Mouse (Mus musculus): ENCODE measurements around the gene Rrp7a. TPM values are rescaled to one million over a fixed set of nuclear protein-coding genes. Genes with fewer than 3 reads are reported as not detected.
A peak's percentile ranks its signal among the peaks of the same experiment; 100 is the strongest.

Rrp7a gene
- 71.2 and 79.7 TPM in 2 replicates for polyA plus RNA-seq (2014; fragmentation: Nextera tagmentation; extraction: Ambion mirVana)

DNA sequence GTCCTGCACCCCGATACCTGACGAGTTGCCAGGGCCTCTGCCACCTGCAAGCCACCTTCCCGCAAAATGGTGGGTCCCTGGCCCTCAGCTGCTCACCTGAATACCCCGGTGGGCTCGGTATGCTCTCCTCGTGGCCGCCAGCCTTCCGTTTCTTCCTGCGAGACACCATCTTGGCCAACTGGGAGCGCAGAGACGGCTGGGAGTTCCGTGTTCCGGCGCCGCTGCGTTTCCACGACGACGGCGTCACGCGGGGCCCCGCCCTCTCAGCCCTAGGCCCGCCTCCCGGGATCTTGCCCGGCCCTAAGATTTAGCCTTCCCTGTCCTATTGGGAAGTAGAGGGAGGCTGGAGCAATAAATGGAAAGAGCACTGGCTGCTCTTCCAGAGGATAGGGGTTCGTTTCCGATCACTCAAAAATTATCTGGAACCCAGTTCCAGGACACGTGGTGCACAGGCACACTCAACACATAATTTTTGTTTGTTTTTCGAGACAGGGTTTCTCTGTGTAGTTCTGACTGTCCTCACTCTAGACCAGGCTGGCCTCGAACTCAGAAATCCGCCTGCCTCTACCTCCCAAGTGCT is at the start of gene Rrp7a:
Rrp7a (minus strand) TSS at position 236 of the 580 bp plus-strand sequence.
- peak within 1 kb of the TSS; percentile 81 for H3K4me3 ChIP-seq (ENCODE audit: low read depth, low read length)
- H3K4me2 ChIP-seq (ENCODE audit: low read depth, low read length, severe bottlenecking) = peak within 1 kb of the TSS; percentile 84
- no peaks in the 10 kb centered on the region for H3K27me3 ChIP-seq (ENCODE audit: control insufficient read depth, insufficient read depth, low read length)
- peak; percentile 92 for ATAC-seq (replicated peaks; ENCODE audit: low FRiP score)
- H3K4me1 ChIP-seq (replicated peaks; ENCODE audit: control insufficient read depth, insufficient read depth, low read length) = peaks cover 6% of the 10 kb centered on the region; the same call in 1 of the 2 replicates
- WGBS = 9% methylated on average over 32 of the region's 32 CpGs
- no peaks in the 10 kb centered on the region for H3K9me3 ChIP-seq (ENCODE audit: control insufficient read depth, low read length)
- peak within 1 kb of the TSS; percentile 74 for H3K9ac ChIP-seq (ENCODE audit: low read length)
- H3K36me3 ChIP-seq (ENCODE audit: control insufficient read depth, insufficient read depth, low read length) = peaks cover 13% of the 10 kb centered on the region
- DNase-seq (ENCODE audit: low spot score) = peak; percentile 95
- peak within 1 kb of the TSS; percentile 53 for H3K27ac ChIP-seq (ENCODE audit: low read depth, low read length)

GRCm38 (mm10) chr15:83171712-83172481 is 49.3 kb upstream of the Rrp7a start:
- H3K4me3 ChIP-seq (ENCODE audit: low read depth, low read length) = peak overlapping the region; percentile 86
- H3K4me1 ChIP-seq (replicated peaks; ENCODE audit: control insufficient read depth, insufficient read depth, low read length) = peaks cover 8% of the 10 kb centered on the region; the same call in 1 of the 2 replicates
- no peaks in the 10 kb centered on the region for H3K36me3 ChIP-seq (ENCODE audit: control insufficient read depth, insufficient read depth, low read length)
- no peaks in the 10 kb centered on the region for H3K9me3 ChIP-seq (ENCODE audit: control insufficient read depth, low read length)
- peak overlapping the region; percentile 79 for H3K9ac ChIP-seq (ENCODE audit: low read length)
- DNase-seq (ENCODE audit: low spot score) = peak; percentile 98
- ATAC-seq (replicated peaks; ENCODE audit: low FRiP score) = peak; percentile 96
- WGBS = 1% methylated on average over 67 of the region's 67 CpGs
- H3K4me2 ChIP-seq (ENCODE audit: low read depth, low read length, severe bottlenecking) = peak overlapping the region; percentile 92
- H3K27me3 ChIP-seq (ENCODE audit: control insufficient read depth, insufficient read depth, low read length) = no peaks in the 10 kb centered on the region
- H3K27ac ChIP-seq (ENCODE audit: low read depth, low read length) = peak overlapping the region; percentile 70

DNA sequence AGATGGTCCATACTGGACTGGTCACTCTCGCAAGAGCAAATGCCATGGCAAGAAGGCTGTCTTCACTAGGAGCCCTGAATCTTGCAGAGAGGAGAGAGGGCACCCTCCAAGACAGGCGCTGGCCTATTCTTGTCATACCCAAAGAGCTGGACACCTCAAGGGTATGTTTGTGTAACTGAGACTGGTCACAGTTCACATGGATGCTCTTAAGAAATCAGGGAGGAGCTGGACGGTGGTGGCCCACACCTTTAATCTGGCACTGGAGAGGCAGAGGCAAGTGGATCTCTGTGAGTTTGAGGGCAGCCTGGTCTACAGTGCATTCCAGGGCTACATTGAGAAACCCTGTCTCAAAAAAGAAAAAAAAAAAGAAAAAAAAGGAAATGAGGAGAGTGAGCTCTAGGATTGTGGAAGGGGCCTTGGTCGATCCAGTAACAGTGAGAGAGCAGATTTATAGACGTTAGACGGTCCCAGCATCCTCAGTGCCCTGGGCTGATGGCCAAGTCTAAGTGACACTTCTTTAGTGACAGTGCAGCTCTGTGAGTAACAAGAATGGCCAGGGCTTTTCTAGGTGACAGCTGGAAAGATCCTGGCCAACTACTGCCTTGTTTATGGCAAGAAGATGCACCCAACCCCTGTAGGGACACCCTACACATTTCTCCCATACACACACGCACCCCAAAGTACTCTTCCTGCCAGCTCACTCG is 48.5 kb upstream of the Rrp7a start:
- no peak for ATAC-seq (replicated peaks; ENCODE audit: low FRiP score)
- Histone ChIP-seq H3K9ac (ENCODE audit: low read length) (peak overlapping the region; percentile 74), H3K27me3 (ENCODE audit: control insufficient read depth, insufficient read depth, low read length) (no peaks in the 10 kb centered on the region), H3K4me3 (ENCODE audit: low read depth, low read length) (peak overlapping the region; percentile 86), H3K4me2 (ENCODE audit: low read depth, low read length, severe bottlenecking) (peak overlapping the region; percentile 92), H3K4me1 (replicated peaks; ENCODE audit: control insufficient read depth, insufficient read depth, low read length) (peaks cover 8% of the 10 kb centered on the region; the same call in 1 of the 2 replicates), H3K27ac (ENCODE audit: low read depth, low read length) (no peak overlapping the region), H3K36me3 (ENCODE audit: control insufficient read depth, insufficient read depth, low read length) (no peaks in the 10 kb centered on the region), H3K9me3 (ENCODE audit: control insufficient read depth, low read length) (no peaks in the 10 kb centered on the region)
- WGBS = 68% methylated on average over 8 of the region's 8 CpGs
- no peak for DNase-seq (ENCODE audit: low spot score)

- Histone ChIP-seq H3K27ac (ENCODE audit: low read depth, low read length) (no peak overlapping the region), H3K9me3 (ENCODE audit: control insufficient read depth, low read length) (no peaks in the 10 kb centered on the region), H3K36me3 (ENCODE audit: control insufficient read depth, insufficient read depth, low read length) (no peaks in the 10 kb centered on the region), H3K4me2 (ENCODE audit: low read depth, low read length, severe bottlenecking) (0 out of 2 replicates have a peak overlapping the region, but pooled peaks have one; percentile 11), H3K4me3 (ENCODE audit: low read depth, low read length) (no peak overlapping the region), H3K9ac (ENCODE audit: low read length) (no peak overlapping the region), H3K27me3 (ENCODE audit: control insufficient read depth, insufficient read depth, low read length) (no peaks in the 10 kb centered on the region), H3K4me1 (replicated peaks; ENCODE audit: control insufficient read depth, insufficient read depth, low read length) (peaks cover 8% of the 10 kb centered on the region; the same call in 1 of the 2 replicates)
- ATAC-seq (replicated peaks; ENCODE audit: low FRiP score) (no peak), DNase-seq (ENCODE audit: low spot score) (no peak)
- WGBS = 89% methylated on average over 8 of the region's 8 CpGs
Measured at GRCm38 (mm10) chr15:83169772-83170722, 47.4 kb upstream of the Rrp7a start.

GRCm38 (mm10) chr15:83168875-83169771 is 46.5 kb upstream of the Rrp7a start:
- no peaks in the 10 kb centered on the region for H3K27me3 ChIP-seq (ENCODE audit: control insufficient read depth, insufficient read depth, low read length)
- H3K27ac ChIP-seq (ENCODE audit: low read depth, low read length) = no peak overlapping the region
- H3K36me3 ChIP-seq (ENCODE audit: control insufficient read depth, insufficient read depth, low read length) = no peaks in the 10 kb centered on the region
- H3K9me3 ChIP-seq (ENCODE audit: control insufficient read depth, low read length) = no peaks in the 10 kb centered on the region
- H3K4me3 ChIP-seq (ENCODE audit: low read depth, low read length) = no peak overlapping the region
- WGBS = 81% methylated on average over 7 of the region's 7 CpGs
- no peak for ATAC-seq (replicated peaks; ENCODE audit: low FRiP score)
- no peak overlapping the region for H3K9ac ChIP-seq (ENCODE audit: low read length)
- H3K4me2 ChIP-seq (ENCODE audit: low read depth, low read length, severe bottlenecking) = no peak overlapping the region
- no peak for DNase-seq (ENCODE audit: low spot score)
- peaks cover 8% of the 10 kb centered on the region; the same call in 1 of the 2 replicates for H3K4me1 ChIP-seq (replicated peaks; ENCODE audit: control insufficient read depth, insufficient read depth, low read length)

GRCm38 (mm10) chr15:83168311-83168710 is 45.7 kb upstream of the Rrp7a start:
- H3K4me1 ChIP-seq (replicated peaks; ENCODE audit: control insufficient read depth, insufficient read depth, low read length) = peaks cover 8% of the 10 kb centered on the region; the same call in 1 of the 2 replicates
- no peaks in the 10 kb centered on the region for H3K36me3 ChIP-seq (ENCODE audit: control insufficient read depth, insufficient read depth, low read length)
- no peaks in the 10 kb centered on the region for H3K9me3 ChIP-seq (ENCODE audit: control insufficient read depth, low read length)
- H3K4me2 ChIP-seq (ENCODE audit: low read depth, low read length, severe bottlenecking) = no peak overlapping the region
- H3K27me3 ChIP-seq (ENCODE audit: control insufficient read depth, insufficient read depth, low read length) = no peaks in the 10 kb centered on the region
- H3K4me3 ChIP-seq (ENCODE audit: low read depth, low read length) = no peak overlapping the region
- ATAC-seq (replicated peaks; ENCODE audit: low FRiP score) = no peak
- WGBS = 80% methylated on average over 3 of the region's 3 CpGs
- H3K27ac ChIP-seq (ENCODE audit: low read depth, low read length) = no peak overlapping the region
- no peak overlapping the region for H3K9ac ChIP-seq (ENCODE audit: low read length)
- DNase-seq (ENCODE audit: low spot score) = no peak

GRCm38 (mm10) chr15:83167550-83168065 is 45.0 kb upstream of the Rrp7a start:
- Histone ChIP-seq H3K9me3 (ENCODE audit: control insufficient read depth, low read length) (no peaks in the 10 kb centered on the region), H3K4me1 (replicated peaks; ENCODE audit: control insufficient read depth, insufficient read depth, low read length) (peaks cover 3% of the 10 kb centered on the region; the same call in 1 of the 2 replicates), H3K4me3 (ENCODE audit: low read depth, low read length) (no peak overlapping the region), H3K36me3 (ENCODE audit: control insufficient read depth, insufficient read depth, low read length) (no peaks in the 10 kb centered on the region), H3K9ac (ENCODE audit: low read length) (no peak overlapping the region), H3K27ac (ENCODE audit: low read depth, low read length) (no peak overlapping the region), H3K27me3 (ENCODE audit: control insufficient read depth, insufficient read depth, low read length) (no peaks in the 10 kb centered on the region), H3K4me2 (ENCODE audit: low read depth, low read length, severe bottlenecking) (no peak overlapping the region)
- WGBS = 88% methylated on average over 8 of the region's 8 CpGs
- DNase-seq (ENCODE audit: low spot score) (no peak), ATAC-seq (replicated peaks; ENCODE audit: low FRiP score) (no peak)
